Mouse (Mus musculus): Measurements from ENCODE around the gene Chrna9. TPM values are rescaled to one million over a fixed set of nuclear protein-coding genes. Genes with fewer than 3 reads are reported as not detected.

Chrna9 gene
- total and polyA plus RNA-seq, 3 experiments, result 0.57 TPM; not detected in 2

DNA sequence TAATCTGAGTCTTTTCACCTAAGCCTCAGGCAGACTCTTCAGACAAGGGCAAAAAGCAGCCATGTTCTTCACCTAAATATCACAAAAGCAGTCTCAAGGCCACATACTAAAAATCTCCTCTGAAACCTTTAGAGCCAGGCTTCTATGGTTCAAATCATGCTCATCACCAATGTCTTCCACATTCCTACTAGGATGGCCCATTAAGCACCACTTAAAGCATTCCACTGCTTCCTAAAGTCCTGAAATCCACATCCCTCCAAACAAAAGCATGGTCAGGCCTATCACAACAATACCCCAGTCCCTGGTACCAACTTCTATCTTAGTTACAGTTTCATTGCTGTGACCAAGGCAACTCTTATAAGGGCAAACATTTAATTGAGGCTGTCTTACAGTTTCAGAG is 63.1 kb downstream of the Chrna9 start:
- dilution Hi-C loops (cut with MboI; ENCODE audit: extremely low pct_ligation_motif_present, extremely low pct_unique_long_range_greater_than_20kb, low sequenced_read_pairs) (no loop called here), in situ Hi-C loops (cut with MboI; ENCODE audit: low pct_ligation_motif_present, low pct_unique_long_range_greater_than_20kb, low sequenced_read_pairs) (no loop called here)
- no peaks in the 10 kb centered on the region for H3K27me3 ChIP-seq (replicated peaks)
- no peak overlapping the region for H3K4me2 ChIP-seq (ENCODE audit: insufficient read depth, low read depth, poor library complexity, severe bottlenecking)
- TF ChIP-seq BHLHE40 (IDR thresholded peaks at IDR 0.05; ENCODE audit: low read depth, low read length) (no peak), ELF1 (IDR thresholded peaks at IDR 0.05; ENCODE audit: low read depth, low read length) (no peak), TBP (conservative IDR thresholded peaks at IDR 0.05; ENCODE audit: low read depth, low read length) (no peak), JUND (conservative IDR thresholded peaks at IDR 0.05; ENCODE audit: low read depth, low read length) (no peak), MAZ (IDR thresholded peaks at IDR 0.05; ENCODE audit: low read depth, low read length) (no peak), SIN3A (IDR thresholded peaks at IDR 0.05; ENCODE audit: low read length) (no peak), MAFK (IDR thresholded peaks at IDR 0.05; ENCODE audit: insufficient replicate concordance, low read length) (no peak), POLR2AphosphoS2 (IDR thresholded peaks at IDR 0.05; ENCODE audit: low read depth, low read length) (no peak), HCFC1 (IDR thresholded peaks at IDR 0.05; ENCODE audit: low read depth, low read length) (no peak), POLR2A (IDR thresholded peaks at IDR 0.05; ENCODE audit: low read depth, low read length) (no peak), GABPA (IDR thresholded peaks at IDR 0.05; ENCODE audit: insufficient replicate concordance, low read depth, low read length) (no peak), RCOR1 (conservative IDR thresholded peaks at IDR 0.05; ENCODE audit: low read depth, low read length) (no peak), UBTF (IDR thresholded peaks at IDR 0.05; ENCODE audit: low read depth, low read length) (no peak), ZC3H11A (IDR thresholded peaks at IDR 0.05; ENCODE audit: low read depth, low read length) (no peak)
- DNase-seq (ENCODE audit: extremely low read depth), result no peak
- no peak overlapping the region for H3K4me3 ChIP-seq (replicated peaks in 1 of 3; ENCODE audit: low read depth in 2 of 3, low read length in 2 of 3, poor library complexity in 1 of 3)
- H3K4me1 ChIP-seq (ENCODE audit: control insufficient read depth in 1 of 2, insufficient read depth in 2 of 2), result peaks cover 4 to 17% of the 10 kb centered on the region in 2 experiments
- H3K27ac ChIP-seq (ENCODE audit: insufficient read depth, low read depth), result no peak overlapping the region
- H3K9ac ChIP-seq (ENCODE audit: insufficient read depth, low read depth), result no peak overlapping the region
- H3K36me3 ChIP-seq (replicated peaks in 1 of 2; ENCODE audit: control insufficient read depth in 1 of 2, insufficient read depth in 1 of 2, low read length in 1 of 2), result no peaks in the 10 kb centered on the region
- no peaks in the 10 kb centered on the region for H3K79me2 ChIP-seq (replicated peaks; ENCODE audit: control insufficient read depth, extremely low read depth, insufficient read depth, poor library complexity, severe bottlenecking)
- no peaks in the 10 kb centered on the region for H3K9me3 ChIP-seq (replicated peaks; ENCODE audit: low read length)

DNA sequence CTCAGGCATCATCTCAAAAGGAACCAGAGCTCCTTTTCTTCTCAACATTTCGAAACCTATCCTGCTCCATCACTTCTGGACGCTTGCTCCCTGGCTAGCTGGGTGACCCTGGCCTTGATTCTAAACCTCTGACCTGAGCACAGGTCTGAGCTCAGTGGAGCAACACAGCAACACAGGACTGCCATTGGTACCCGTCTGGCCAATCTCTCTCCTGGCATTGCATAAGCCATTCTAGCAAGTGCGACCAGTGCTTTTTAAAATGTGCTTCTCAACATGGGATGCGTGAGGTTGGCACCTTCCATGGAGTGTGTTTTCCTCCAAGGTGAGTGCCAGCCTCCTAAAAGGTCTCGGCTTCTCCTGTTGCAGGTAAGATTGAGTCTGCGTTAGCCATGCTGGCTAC is 64.4 kb downstream of the Chrna9 start:
- Histone ChIP-seq H3K27ac (ENCODE audit: insufficient read depth, low read depth) (no peak overlapping the region), H3K9me3 (replicated peaks; ENCODE audit: low read length) (no peaks in the 10 kb centered on the region), H3K27me3 (replicated peaks) (no peaks in the 10 kb centered on the region), H3K79me2 (replicated peaks; ENCODE audit: control insufficient read depth, extremely low read depth, insufficient read depth, poor library complexity, severe bottlenecking) (no peaks in the 10 kb centered on the region), H3K4me2 (ENCODE audit: insufficient read depth, low read depth, poor library complexity, severe bottlenecking) (no peak overlapping the region), H3K4me3 (replicated peaks in 1 of 3; ENCODE audit: low read depth in 2 of 3, low read length in 2 of 3, poor library complexity in 1 of 3) (no peak overlapping the region), H3K36me3 (replicated peaks in 1 of 2; ENCODE audit: control insufficient read depth in 1 of 2, insufficient read depth in 1 of 2, low read length in 1 of 2) (no peaks in the 10 kb centered on the region), H3K9ac (ENCODE audit: insufficient read depth, low read depth) (no peak overlapping the region), H3K4me1 (ENCODE audit: control insufficient read depth in 1 of 2, insufficient read depth in 2 of 2) (peaks cover 7 to 20% of the 10 kb centered on the region in 2 experiments)
- dilution Hi-C loops (cut with MboI; ENCODE audit: extremely low pct_ligation_motif_present, extremely low pct_unique_long_range_greater_than_20kb, low sequenced_read_pairs) (no loop called here), in situ Hi-C loops (cut with MboI; ENCODE audit: low pct_ligation_motif_present, low pct_unique_long_range_greater_than_20kb, low sequenced_read_pairs) (no loop called here)
- DNase-seq (ENCODE audit: extremely low read depth), result no peak
- TF ChIP-seq USF1 (IDR thresholded peaks at IDR 0.05; ENCODE audit: low read depth, low read length), result no peak
- TF ChIP-seq RCOR1 (conservative IDR thresholded peaks at IDR 0.05; ENCODE audit: low read depth, low read length), result no peak

DNA sequence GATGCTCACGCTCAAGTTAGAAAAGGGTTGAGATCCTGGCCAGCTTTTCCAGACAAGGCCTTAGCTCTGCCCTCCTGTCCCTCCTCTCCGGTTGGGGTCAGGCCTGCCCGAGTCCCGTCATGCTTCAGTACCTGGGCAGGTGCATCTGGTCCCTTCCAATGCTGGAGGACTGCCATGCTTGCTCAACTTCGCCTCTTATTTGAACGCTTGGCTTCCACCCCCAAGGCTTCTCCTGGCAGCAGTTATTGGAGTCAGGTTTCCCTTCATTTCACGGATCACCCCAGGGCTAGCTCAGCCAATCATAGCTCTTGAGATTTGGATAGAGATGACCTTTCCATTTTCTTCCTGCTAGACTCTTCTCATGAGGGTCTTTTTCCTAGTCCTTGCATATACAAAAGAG is 65.4 kb downstream of the Chrna9 start:
- no peak overlapping the region for H3K4me3 ChIP-seq (replicated peaks in 1 of 3; ENCODE audit: low read depth in 2 of 3, low read length in 2 of 3, poor library complexity in 1 of 3)
- no peak for DNase-seq (ENCODE audit: extremely low read depth)
- H3K9me3 ChIP-seq (replicated peaks; ENCODE audit: low read length), result no peaks in the 10 kb centered on the region
- no peaks in the 10 kb centered on the region for H3K36me3 ChIP-seq (replicated peaks in 1 of 2; ENCODE audit: control insufficient read depth in 1 of 2, insufficient read depth in 1 of 2, low read length in 1 of 2)
- H3K4me2 ChIP-seq (ENCODE audit: insufficient read depth, low read depth, poor library complexity, severe bottlenecking), result no peak overlapping the region
- H3K79me2 ChIP-seq (replicated peaks; ENCODE audit: control insufficient read depth, extremely low read depth, insufficient read depth, poor library complexity, severe bottlenecking), result no peaks in the 10 kb centered on the region
- H3K27ac ChIP-seq (ENCODE audit: insufficient read depth, low read depth), result no peak overlapping the region
- dilution Hi-C loops (cut with MboI; ENCODE audit: extremely low pct_ligation_motif_present, extremely low pct_unique_long_range_greater_than_20kb, low sequenced_read_pairs), result no loop called here
- in situ Hi-C loops (cut with MboI; ENCODE audit: low pct_ligation_motif_present, low pct_unique_long_range_greater_than_20kb, low sequenced_read_pairs), result no loop called here
- H3K4me1 ChIP-seq (ENCODE audit: control insufficient read depth in 1 of 2, insufficient read depth in 2 of 2), result peaks cover 11 to 29% of the 10 kb centered on the region in 2 experiments
- no peaks in the 10 kb centered on the region for H3K27me3 ChIP-seq (replicated peaks)
- H3K9ac ChIP-seq (ENCODE audit: insufficient read depth, low read depth), result no peak overlapping the region
- TF ChIP-seq JUND (conservative IDR thresholded peaks at IDR 0.05; ENCODE audit: low read depth, low read length) (no peak), JUN (IDR thresholded peaks at IDR 0.05; ENCODE audit: insufficient read depth, low read depth, low read length) (no peak)
